Mouse (Mus musculus): ENCODE results near the gene Fabp6.

The Fabp6 gene

GRCm38 (mm10) chr11:43601440-43601839, at the start of gene Fabp6:
Gene Fabp6 (minus strand): TSS chr11:43601540.
- no peak for DNase-seq (ENCODE audit: low read depth, low spot score)

DNA sequence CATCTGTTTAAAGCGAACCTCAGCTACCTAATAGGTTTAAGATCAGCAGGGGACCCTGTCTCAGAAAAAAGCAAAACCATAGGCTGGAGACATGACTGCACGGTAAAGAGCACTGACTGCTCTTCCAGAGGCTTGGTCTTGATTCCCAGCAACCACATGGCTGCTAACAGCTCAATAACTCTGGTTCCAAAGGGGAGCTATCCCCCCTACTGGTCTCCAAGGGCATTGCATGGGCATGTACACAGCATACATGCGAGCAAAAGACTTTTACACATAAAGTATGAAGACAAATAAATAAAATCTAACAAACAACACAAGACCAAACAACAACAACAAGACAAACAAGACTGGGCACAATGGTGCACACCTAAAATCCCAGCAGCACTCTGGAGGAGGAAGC, 43.9 kb upstream of the Fabp6 start:
- DNase-seq (ENCODE audit: low read depth, low spot score), result no peak

DNA sequence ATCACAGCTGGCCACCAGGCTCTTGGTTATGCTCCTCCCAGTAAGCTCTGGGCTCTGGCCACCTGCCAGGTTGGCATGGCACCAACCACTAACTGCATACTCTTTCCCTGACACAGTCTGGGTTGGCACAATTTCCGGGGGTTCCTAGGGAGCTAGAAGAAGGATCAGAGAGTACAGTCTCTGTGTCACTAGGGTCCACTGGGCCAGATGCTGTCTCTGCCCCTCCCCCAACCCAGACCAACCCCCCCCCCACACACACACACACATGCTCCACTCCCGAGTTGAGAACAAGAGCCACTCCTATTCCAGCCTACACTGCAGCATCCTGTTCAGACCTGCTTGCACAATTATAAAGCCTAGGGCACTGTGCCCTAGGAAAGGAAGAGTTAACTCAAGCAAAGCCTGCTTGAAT, 41.8 kb upstream of the Fabp6 start:
- DNase-seq (ENCODE audit: low read depth, low spot score), result no peak

DNA sequence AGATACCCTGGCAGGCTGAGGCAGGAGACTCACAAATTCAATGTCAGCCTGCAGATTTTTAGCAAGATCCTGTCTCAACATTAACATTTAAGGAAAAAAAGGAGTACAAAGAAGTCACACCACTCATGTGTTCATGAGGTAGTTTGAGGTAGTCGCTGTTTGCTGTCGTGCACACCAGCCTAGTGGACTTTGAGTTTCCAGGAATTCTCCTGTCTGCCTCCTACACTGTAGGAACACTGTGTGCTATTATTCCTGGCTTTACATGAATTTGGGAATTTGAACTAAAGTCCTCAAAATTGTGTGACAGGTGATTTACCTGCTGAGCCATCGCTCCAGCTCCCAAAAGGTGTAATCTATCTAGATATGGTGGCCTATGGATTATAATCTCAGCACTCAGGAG, 37.1 kb upstream of the Fabp6 start:
- DNase-seq (ENCODE audit: low read depth, low spot score), result no peak

GRCm38 (mm10) chr11:43636761-43637160, 35.4 kb upstream of the Fabp6 start:
- DNase-seq (ENCODE audit: low read depth, low spot score), result no peak

GRCm38 (mm10) chr11:43633658-43634401, 32.5 kb upstream of the Fabp6 start:
- DNase-seq (ENCODE audit: low read depth, low spot score), result peak; percentile 93

- no peak for DNase-seq (ENCODE audit: low read depth, low spot score)
Observed at GRCm38 (mm10) chr11:43633165-43633564, 31.8 kb upstream of the Fabp6 start.

- no peak for DNase-seq (ENCODE audit: low read depth, low spot score)
Observed at GRCm38 (mm10) chr11:43632566-43632965, 31.2 kb upstream of the Fabp6 start.

- no peak for DNase-seq (ENCODE audit: low read depth, low spot score)
Observed at GRCm38 (mm10) chr11:43631645-43632044, 30.3 kb upstream of the Fabp6 start.

DNA sequence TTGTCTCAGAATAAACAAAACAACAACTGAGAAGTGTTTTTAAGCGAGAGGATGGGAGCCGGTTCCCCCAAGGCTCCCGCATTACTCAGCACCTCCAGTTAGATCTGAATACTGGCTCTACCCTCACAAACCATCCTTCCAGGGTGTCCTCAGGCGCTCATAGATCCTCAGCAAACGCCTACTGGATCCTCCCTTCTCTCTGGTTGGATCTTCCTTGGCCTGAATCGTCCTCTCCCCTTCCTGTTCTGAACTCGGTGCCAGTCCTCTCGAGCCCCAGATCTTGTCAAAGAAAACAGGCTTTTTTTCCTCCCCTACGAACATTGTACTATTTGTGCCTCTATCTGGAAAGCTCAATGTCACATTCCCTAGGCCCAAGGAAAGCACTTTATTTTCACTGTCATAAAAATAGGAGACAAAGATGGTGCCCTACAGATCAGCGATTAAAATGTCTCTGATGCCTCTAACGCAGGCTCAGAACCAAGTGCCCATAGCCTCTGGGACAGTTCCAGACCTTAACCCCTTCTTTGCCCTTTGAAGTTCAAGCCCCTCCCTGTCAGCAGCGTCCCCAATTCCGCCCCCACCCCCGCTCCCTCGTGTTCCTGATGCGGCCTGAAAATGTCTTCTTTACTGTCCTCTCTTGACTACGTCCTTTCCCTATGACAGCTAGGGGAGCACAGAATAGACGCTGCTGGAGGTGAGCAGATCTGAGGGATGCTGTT, 25.7 kb upstream of the Fabp6 start:
- DNase-seq (ENCODE audit: low read depth, low spot score), result no peak

GRCm38 (mm10) chr11:43626300-43626926, 25.1 kb upstream of the Fabp6 start:
- peak; percentile 14 for DNase-seq (ENCODE audit: low read depth, low spot score)

- no peak for DNase-seq (ENCODE audit: low read depth, low spot score)
Observed at GRCm38 (mm10) chr11:43624341-43624740, 23.0 kb upstream of the Fabp6 start.

DNA sequence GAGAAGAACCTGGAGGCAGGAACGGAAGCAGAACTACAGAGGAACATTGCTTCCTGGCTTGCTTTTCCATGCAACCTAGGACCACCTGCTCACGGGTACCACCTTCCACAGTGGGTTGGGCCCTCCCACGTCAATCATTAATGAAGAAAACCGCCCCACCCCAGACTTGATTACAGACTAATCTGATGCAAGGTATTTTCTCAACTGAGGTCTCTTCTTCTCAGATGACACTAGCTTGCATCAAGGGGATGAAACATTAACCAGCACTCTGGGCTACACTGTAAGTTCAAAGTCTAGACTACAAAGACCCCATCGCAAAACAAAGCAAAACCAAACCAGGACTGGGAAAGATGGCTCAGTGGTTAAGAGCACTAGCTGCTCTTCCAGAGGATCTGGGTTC, 20.4 kb upstream of the Fabp6 start:
- no peak for DNase-seq (ENCODE audit: low read depth, low spot score)

DNA sequence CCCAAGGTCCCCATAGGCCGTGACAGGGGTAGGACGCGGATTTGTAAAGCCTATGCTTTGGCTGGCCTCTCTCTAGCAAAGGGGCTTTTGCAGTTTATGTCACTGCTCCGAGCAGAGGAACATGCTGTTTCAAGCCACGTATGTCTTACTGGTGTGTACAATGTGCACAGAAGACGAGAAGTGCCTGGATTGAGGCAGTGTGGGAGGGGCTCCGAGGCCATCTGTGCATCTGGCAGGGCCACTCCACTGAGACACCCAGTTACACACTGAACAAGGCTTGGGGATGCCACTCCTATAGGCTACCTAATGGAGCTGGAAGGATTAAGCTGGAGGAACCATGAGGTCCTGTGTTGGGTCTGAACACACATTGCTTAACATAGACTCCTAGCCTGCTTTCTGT, 17.1 kb upstream of the Fabp6 start:
- no peak for DNase-seq (ENCODE audit: low read depth, low spot score)

DNA sequence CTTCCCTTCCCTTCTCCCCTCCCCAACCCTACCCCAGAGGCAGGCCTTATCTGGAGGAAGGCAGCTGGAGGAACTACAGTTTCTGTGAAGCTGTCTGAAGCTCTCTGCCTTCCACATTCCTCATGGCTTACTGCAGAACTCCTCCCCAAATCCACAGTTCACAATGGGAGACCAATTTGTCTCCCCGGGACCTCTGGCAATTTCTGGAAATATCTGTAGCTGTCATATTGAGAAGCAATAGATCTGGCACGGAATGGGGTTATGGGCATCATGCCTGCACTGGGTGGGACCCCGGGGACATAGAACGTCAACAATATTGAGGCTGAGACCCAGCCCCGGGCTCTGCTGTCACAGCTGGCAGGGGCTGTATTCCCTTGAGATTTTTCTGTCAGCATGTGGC, 16.6 kb upstream of the Fabp6 start:
- no peak for DNase-seq (ENCODE audit: low read depth, low spot score)

DNA sequence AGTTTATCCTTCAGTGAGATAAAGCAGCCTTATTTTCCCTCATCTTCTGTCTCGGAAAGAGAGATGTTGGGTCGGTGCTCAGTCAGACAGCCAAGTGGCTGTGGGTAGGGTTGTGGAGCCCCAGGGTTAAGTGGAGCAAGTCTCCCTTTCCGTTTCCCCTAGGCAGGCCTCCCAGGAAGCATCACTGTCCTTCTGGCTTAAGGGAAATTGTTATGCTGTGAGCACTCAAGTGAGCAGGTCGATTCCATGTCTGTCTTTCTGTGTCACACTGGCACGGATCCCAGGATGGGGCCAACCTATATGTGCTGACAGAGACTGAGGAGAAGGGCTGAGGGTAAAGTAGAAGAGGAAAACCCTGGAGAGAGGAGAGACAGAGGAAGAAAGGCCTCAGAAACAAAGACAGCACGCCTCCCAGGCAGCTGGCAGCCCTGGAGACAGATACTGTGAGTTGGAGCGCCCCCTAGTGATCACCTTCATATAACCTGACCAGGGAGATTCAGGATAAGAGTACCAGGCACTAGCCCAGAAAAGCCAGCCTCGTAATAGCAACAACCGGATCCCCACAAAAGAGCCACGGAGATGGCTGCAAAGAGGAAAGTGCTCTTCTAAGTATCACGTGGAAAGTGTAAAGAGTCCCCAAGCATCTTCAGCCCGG, 11.6 kb upstream of the Fabp6 start:
- DNase-seq (ENCODE audit: low read depth, low spot score), result peak; percentile 89

DNA sequence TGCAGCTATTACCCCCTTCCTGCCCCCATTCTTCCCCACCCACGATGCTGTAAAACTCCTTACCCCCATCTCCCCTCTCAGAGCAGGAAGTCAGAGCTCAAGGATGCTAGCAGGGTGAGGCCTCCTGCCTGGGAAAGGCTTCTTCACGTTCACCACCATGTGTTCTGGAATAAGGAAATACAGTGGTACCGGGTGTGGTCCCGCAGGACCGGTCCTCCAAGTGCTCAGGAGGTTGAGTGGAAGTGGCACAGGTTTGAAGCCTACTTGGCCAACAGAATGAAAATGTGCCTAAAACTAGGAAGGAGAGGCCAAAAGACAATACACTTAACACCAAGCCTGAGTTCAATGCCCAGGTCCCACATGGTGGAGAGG, 9.3 kb upstream of the Fabp6 start:
- no peak for DNase-seq (ENCODE audit: low read depth, low spot score)

GRCm38 (mm10) chr11:43610006-43610661, 8.8 kb upstream of the Fabp6 start:
- no peak for DNase-seq (ENCODE audit: low read depth, low spot score)

GRCm38 (mm10) chr11:43608440-43608839, 7.1 kb upstream of the Fabp6 start:
- no peak for DNase-seq (ENCODE audit: low read depth, low spot score)

DNA sequence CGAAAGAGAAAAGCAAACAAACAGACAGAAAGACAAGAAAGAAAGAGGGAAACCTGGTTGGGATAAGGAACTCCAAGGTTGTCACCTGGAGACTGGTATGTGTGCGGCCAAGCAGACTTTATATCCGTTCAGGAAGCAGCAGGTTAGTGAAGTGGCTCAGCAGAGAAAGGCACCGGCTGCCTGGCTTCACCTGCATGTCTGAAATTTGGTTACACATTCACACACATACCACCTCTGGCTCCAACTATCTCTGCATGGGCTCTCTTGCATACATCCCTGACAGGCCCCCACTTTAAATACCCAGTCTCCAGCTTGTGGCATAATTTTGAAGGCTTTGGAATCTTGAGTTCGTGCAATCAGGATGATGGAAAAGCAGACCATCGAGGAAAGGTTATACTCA, 4.5 kb upstream of the Fabp6 start:
- no peak for DNase-seq (ENCODE audit: low read depth, low spot score)

DNA sequence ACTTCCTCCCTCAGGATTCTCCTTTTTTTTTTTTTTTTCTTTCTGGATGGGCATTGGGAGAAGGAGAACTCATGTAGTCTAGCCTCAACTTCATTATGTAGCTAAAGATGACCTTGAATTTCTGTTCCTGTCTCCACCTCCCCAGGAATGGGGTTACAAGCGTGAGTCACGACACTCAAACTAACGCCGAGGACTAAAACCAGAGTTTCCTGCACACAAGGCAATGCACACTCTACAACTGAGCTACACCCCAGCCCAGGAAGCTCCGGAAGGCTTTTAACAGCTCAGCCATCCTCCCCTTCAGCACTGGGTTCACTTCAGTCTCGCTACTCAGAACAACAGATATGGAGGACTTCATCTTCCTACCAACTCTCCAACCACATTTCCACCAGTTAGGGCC, 3.6 kb upstream of the Fabp6 start:
- DNase-seq (ENCODE audit: low read depth, low spot score), result no peak

DNA sequence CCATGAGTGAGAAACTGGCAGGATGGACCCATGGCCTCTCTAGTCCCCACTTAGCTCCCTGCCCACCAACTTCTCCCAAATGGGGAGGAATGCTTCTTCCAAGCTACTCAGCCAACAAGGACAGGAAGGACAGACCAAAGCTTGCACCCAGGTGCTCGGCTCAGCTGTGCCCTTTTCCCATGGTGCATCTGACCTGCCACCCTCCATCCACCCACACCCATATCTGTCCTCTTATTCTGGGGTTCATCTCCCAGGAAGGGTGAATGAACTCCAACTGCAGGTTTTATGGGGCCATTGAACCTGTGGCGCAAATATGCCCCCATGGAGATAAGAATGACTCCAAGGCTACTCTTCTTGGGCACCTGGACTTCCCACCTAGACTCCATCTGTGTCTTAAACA, 2.9 kb upstream of the Fabp6 start:
- DNase-seq (ENCODE audit: low read depth, low spot score), result no peak
